Mouse (Mus musculus) forebrain, postnatal 0 days (tissue): Measurements from ENCODE around the gene Fam84a. TPM values are rescaled to one million over a fixed set of nuclear protein-coding genes. Genes with fewer than 3 reads are reported as not detected.

Source experiments
- ATAC-seq: fragments of 200-750 bp; cut with Nextera tagmentation; 2 replicates; pipeline ENCODE4 v1.8.0; 2017; ENCODE audit warnings: mild to moderate bottlenecking, moderate library complexity
- DNase-seq: peaks from one replicate; pipeline ENCODE4 v3.0.0-alpha.2; 2015
- H3K27ac ChIP-seq: fragments of 300-500 bp; sonication (generic); 2 replicates; pipeline ENCODE4 v1.5.1; 2014; ENCODE audit warnings: low read depth, mild to moderate bottlenecking, antibody characterized with exemption, low read length, moderate library complexity, mixed read lengths
- H3K27me3 ChIP-seq: fragments of 300-500 bp; sonication (generic); 2 replicates; pipeline ENCODE4 v1.6.1; 2014; ENCODE audit warnings: mild to moderate bottlenecking, low read length, mixed read lengths; ENCODE audit not compliant: insufficient read depth
- H3K36me3 ChIP-seq: fragments of 300-500 bp; sonication (generic); 2 replicates; pipeline ENCODE4 v1.6.1; 2014; ENCODE audit warnings: mild to moderate bottlenecking, moderate library complexity; ENCODE audit not compliant: insufficient read depth
- H3K4me1 ChIP-seq: fragments of 300-500 bp; sonication (generic); 2 replicates; pipeline ENCODE4 v1.6.1; 2014; ENCODE audit warnings: antibody characterized with exemption; ENCODE audit not compliant: insufficient read depth
- H3K4me2 ChIP-seq: fragments of 300-500 bp; sonication (generic); 2 replicates; pipeline ENCODE4 v1.6.1; 2014; ENCODE audit warnings: low read depth, mild to moderate bottlenecking, moderate library complexity
- H3K4me3 ChIP-seq: fragments of 300-500 bp; sonication (generic); 2 replicates; pipeline ENCODE4 v1.5.1; 2014; ENCODE audit warnings: low read depth, low read length, mixed read lengths
- H3K9ac ChIP-seq: fragments of 300-500 bp; sonication (generic); 2 replicates; pipeline ENCODE4 v1.6.1; 2014; ENCODE audit warnings: mild to moderate bottlenecking
- H3K9me3 ChIP-seq: fragments of 300-500 bp; sonication (generic); 2 replicates; pipeline ENCODE4 v1.6.1; 2016; ENCODE audit warnings: low read length
- CTCF ChIP-seq: sonication (generic); IDR thresholded peaks from 2 replicates; pipeline ENCODE4 v1.5.1; 2016; ENCODE audit warnings: antibody characterized with exemption, control low read depth, low read depth
- WGBS: fragments of 180-500 bp; shearing (Covaris S2); extraction: QIAGEN DNeasy Blood & Tissue Kit; methylation state at CpG from one replicate; pipeline ENCODE4 v1.1.7; 2014; 5-methylcytosine and 5-hydroxymethylcytosine counted together
- polyA plus RNA-seq: library from polyadenylated mRNA; unstranded; fragments of >200 nt; fragmentation: Nextera tagmentation; extraction: Ambion mirVana; gene quantifications from 2 replicates; pipeline ENCODE4 v1.2.1, GENCODE M21; 2015
- total RNA-seq: library from RNA; depleted of rRNA; stranded (reverse); fragments of >200 nt; gene quantifications from 2 replicates; pipeline ENCODE4 v1.2.3, GENCODE M21; 2014

Fam84a gene
- total and polyA plus RNA-seq, 2 experiments from 2014 or later = 47.5 to 69.6 TPM

- Histone ChIP-seq H3K36me3 (no peaks in the 10 kb centered on the region), H3K4me2 (peak overlapping the region; percentile 87), H3K4me3 (peak overlapping the region; percentile 72), H3K9ac (peak overlapping the region; percentile 67), H3K9me3 (no peaks in the 10 kb centered on the region), H3K4me1 (no peaks in the 10 kb centered on the region; the same call in 1 of the 2 replicates), H3K27ac (peak overlapping the region; percentile 89; the same call in 1 of the 2 replicates), H3K27me3 (no peaks in the 10 kb centered on the region)
- ATAC-seq (no peak), DNase-seq (peak; percentile 38)
- 1% methylated on average over 20 of the region's 20 CpGs for WGBS
- TF ChIP-seq CTCF = no peak
Observed at GRCm38 (mm10) chr12:14150568-14150909, 1.3 kb downstream of the Fam84a start.

GRCm38 (mm10) chr12:14149843-14150567, 1.8 kb downstream of the Fam84a start:
- no peaks in the 10 kb centered on the region for H3K9me3 ChIP-seq
- no peaks in the 10 kb centered on the region for H3K36me3 ChIP-seq
- peak overlapping the region; percentile 89 for H3K27ac ChIP-seq
- peak; percentile 76 for TF ChIP-seq CTCF
- no peaks in the 10 kb centered on the region; the same call in 1 of the 2 replicates for H3K4me1 ChIP-seq
- WGBS = 1% methylated on average over 59 of the region's 59 CpGs
- ATAC-seq (0 out of 2 replicates have a peak, but pooled peaks have one; percentile 16), DNase-seq (peak; percentile 73)
- H3K9ac ChIP-seq = peak overlapping the region; percentile 67
- peak overlapping the region; percentile 72 for H3K4me3 ChIP-seq
- no peaks in the 10 kb centered on the region for H3K27me3 ChIP-seq
- peak overlapping the region; percentile 87 for H3K4me2 ChIP-seq

GRCm38 (mm10) chr12:14149022-14149842, 2.6 kb downstream of the Fam84a start:
- Histone ChIP-seq H3K4me3 (peak overlapping the region; percentile 72), H3K27me3 (no peaks in the 10 kb centered on the region), H3K27ac (peak overlapping the region; percentile 89), H3K4me2 (peak overlapping the region; percentile 87), H3K36me3 (no peaks in the 10 kb centered on the region), H3K4me1 (no peaks in the 10 kb centered on the region; the same call in 1 of the 2 replicates), H3K9me3 (no peaks in the 10 kb centered on the region), H3K9ac (peak overlapping the region; percentile 67)
- WGBS = 14% methylated on average over 27 of the region's 27 CpGs
- no peak for TF ChIP-seq CTCF
- ATAC-seq = no peak
- peak; percentile 26 for DNase-seq

- Histone ChIP-seq H3K4me2 (no peak overlapping the region), H3K4me1 (no peaks in the 10 kb centered on the region), H3K27ac (no peak overlapping the region), H3K27me3 (no peaks in the 10 kb centered on the region), H3K36me3 (no peaks in the 10 kb centered on the region), H3K4me3 (no peak overlapping the region), H3K9ac (no peak overlapping the region), H3K9me3 (no peaks in the 10 kb centered on the region)
- 93% methylated on average over 1 of the region's 1 CpGs for WGBS
- no peak for TF ChIP-seq CTCF
- ATAC-seq (no peak), DNase-seq (no peak)
Observed at GRCm38 (mm10) chr12:14137046-14137445, 14.8 kb downstream of the Fam84a start.

GRCm38 (mm10) chr12:14114730-14115129, 37.1 kb downstream of the Fam84a start:
- ATAC-seq (no peak), DNase-seq (peak; percentile 6)
- TF ChIP-seq CTCF = no peak
- Histone ChIP-seq H3K36me3 (no peaks in the 10 kb centered on the region), H3K27ac (no peak overlapping the region), H3K9ac (no peak overlapping the region), H3K27me3 (no peaks in the 10 kb centered on the region), H3K4me3 (no peak overlapping the region), H3K9me3 (no peaks in the 10 kb centered on the region), H3K4me1 (no peaks in the 10 kb centered on the region), H3K4me2 (no peak overlapping the region)
- 70% methylated on average over 6 of the region's 6 CpGs for WGBS

GRCm38 (mm10) chr12:14096944-14097343, 54.9 kb downstream of the Fam84a start:
- Histone ChIP-seq H3K4me1 (no peaks in the 10 kb centered on the region), H3K9ac (no peak overlapping the region), H3K27me3 (no peaks in the 10 kb centered on the region), H3K27ac (no peak overlapping the region), H3K36me3 (no peaks in the 10 kb centered on the region), H3K4me3 (no peak overlapping the region), H3K9me3 (no peaks in the 10 kb centered on the region), H3K4me2 (no peak overlapping the region)
- TF ChIP-seq CTCF = no peak
- ATAC-seq = no peak
- no peak for DNase-seq
